Mouse (Mus musculus) right cerebral cortex, postnatal 14 days (tissue): ENCODE results near the gene Mcrip2.

Experiments
- DNase-seq: peaks from one replicate; pipeline ENCODE4 v3.0.0; 2022

Gene Mcrip2

DNA sequence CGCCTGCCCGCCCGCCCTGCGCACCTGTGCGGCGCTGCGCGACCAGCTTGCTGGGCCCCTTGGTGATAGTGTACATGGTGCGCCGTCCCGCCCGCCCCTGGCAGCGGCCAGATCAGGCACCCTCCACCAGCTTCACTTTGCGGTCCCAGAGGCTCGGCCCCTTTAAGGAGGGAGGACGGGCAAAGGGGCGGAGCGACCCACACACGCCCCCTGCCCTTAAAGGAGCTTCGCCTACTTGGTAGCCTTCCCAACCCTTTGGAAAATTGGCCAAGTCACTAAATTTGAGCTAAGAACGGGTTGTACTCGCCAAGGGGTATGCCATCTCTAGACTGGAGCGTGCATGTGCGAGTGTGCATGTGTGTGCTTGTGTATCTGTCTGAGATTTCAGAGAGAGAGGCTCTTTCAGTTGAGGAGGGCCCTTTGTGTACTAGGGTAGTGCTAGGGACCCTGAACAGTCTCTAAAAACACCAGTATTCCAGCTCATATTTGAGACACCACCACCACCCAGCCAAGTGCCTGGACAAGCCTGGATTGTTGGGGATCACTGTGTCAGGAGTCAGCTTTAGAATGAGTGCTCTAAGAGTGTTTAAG, at the start of gene Mcrip2:
Mcrip2 (minus strand) TSS at position 164 of the 591 bp plus-strand sequence.
- peak; percentile 72 for DNase-seq

DNA sequence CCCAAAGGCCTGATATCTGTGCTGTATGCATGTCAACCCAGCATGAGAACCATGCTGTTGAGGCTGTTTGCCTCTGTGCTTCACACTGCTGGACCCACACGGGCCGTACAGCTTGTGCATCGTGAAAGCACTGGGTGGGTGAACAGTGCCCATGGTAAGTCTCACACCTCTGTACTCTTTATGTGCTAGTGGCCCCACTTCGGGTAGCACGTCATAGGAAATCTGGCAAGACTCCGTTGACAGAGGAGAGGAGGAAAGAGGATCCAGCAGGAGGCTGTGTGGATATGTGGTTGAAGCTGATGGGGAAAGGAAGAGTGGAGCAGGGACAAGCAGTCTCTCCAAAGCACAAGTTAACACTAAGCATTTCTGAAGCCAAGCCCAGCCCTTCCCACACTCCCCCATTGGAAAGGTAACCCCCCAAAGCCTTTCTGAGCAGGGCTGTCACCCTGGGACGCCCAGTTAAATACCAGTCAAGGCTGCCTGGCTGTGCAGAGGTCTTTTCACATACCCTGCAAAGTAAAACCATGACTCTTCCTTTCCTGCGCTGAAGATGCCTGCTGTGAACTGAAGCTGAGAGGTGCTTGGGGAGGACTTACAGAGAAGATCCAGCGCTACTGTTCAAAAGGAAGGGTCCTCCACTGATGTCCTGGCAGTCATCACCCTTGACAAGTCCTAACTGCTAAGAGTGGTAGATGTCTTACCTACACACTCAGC, 49.6 kb upstream of the Mcrip2 start:
- DNase-seq = no peak

DNA sequence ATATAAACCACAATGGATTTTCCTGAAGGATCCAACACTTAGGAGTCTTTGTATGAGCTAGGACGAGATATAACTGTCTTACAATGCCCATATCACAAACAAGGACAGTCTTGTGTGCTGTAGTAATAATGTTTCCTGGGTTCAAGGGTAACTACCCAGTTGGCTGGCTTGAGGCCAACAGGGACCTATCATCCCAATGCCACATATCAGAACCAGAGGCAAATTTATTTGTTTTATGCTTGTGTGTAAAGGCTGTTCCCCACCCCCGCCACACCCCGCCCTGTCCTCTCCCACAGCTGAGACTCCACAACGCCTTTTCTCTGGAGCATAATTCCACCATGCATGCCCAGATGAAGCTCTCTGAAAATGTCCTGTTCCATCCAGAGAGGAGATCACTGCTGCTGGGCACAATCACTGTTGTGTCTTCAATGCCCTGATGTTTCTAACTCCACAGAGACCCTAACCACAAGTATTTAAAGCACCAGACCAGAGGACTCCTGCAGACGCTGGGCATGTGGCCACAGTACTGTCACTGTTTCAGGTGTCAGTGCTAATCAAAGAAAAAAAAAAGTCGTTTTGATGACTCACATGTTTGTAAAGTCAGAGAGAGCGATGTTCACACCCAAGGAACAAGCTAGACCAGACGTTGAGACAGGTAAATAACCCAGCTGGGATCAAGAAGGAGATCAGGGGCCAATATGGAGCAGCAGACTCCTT, 48.5 kb upstream of the Mcrip2 start:
- DNase-seq = no peak

DNA sequence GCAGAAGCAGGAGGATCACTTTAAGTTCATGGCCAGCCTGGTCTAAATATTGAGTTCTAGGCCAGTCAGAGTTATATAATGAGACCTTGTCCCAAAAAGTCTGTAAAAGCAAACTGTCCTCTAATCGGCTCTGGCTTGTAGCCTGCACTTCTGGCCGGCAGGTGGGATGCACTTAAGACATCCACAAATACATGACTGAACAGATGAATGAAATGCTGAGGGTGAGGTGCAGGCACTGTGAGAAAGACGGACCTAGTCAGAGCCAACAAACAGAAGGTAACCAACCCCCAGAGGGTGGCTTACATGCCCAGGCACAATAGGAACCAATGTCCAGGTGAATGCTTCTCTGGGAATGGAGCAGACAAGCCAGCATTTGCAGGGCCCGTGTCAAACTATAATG, 45.7 kb upstream of the Mcrip2 start:
- DNase-seq = no peak

- DNase-seq = no peak
These were observed 45.3 kb upstream of the Mcrip2 start for GRCm38 (mm10) chr17:25913877-25914275.

DNA sequence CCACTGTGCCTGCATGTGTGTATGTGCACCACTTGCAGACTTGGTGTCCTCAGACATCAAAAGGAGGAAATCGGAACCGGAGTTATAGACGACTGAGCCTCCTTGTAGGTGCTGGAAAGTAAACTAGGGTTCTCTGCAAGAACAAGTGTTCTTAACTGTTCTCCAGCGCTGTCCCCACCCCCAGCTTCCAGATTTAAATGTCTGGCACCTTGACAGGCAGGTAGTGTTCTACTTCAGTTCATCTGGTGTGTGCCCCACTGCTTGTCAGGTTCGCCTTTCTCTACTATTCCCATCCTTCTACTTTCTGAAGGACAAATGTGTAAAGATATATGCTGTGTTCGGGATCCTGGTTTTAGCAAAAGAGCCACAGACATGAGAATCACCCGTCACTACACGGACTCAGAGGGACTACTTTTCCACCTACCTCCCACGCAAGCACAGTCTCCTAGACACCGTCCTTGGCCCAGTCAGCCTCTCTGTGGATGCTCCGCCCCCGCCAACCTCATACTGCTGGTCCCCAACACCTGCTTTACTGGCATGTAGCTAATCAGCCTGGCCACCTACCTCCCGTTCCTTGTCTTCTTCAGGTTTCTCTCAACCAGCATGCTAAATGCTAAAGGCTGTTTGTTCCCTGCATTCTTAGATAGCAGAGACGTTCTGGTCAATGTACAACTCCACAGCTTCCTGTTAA, 44.8 kb upstream of the Mcrip2 start:
- peak; percentile 47 for DNase-seq

DNA sequence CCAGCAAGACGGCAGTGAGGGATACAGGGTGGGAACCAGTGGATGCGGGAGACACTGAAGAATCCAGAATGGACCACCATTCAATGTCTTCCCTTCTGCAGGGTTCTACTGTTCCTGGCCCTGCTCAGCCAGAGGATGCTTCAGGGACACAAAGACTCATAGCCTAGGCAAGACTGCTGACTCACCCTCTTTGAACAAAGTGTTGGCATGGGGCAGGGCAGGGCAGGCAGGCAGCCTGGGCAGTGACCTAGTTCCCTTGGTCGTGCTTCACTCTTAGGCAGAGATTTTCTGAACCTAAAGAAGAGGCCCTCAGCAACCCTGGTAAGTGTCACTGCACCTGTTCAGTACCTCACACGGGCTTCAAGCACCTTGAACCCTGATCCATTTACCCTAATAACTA, 43.3 kb upstream of the Mcrip2 start:
- DNase-seq = no peak

- no peak for DNase-seq
These were observed 39.1 kb upstream of the Mcrip2 start for GRCm38 (mm10) chr17:25907640-25908039.

DNA sequence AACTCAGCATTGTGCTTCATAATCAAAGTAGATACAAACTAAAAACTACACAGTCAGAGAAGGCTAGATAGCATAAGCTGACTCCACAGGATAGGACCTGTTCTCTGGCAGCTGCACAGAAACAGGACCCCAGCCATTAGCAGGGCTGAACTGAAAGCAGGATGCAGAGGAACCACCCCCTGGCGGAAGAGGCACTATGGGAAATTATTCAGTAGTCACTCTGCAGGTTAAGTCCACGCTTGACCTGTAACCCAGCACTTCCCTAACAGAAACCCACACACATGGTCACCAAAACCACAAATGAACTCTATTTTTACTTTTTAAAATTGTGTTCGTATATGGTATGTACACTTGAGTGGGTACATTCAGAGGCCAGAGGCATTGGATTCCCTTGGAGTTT, 34.5 kb upstream of the Mcrip2 start:
- no peak for DNase-seq

DNA sequence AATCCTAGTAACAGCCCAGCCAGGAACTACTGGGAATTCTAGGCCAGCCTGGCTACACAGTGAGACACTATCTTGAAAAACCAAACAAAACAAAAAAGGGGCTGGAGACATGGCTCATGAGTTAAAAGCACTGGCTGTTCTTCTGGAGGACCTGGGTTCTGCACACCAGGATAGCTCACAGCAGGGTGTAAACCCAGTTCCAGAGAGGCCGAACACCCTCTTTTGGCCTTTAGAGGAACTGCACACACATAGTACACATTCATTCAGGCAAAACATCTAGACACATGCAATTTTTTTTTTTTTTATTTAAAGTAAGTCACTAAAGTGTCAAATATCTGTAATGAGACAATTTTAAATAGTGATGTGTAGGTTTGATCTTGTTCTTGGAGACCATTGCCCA, 31.6 kb upstream of the Mcrip2 start:
- DNase-seq = no peak

DNA sequence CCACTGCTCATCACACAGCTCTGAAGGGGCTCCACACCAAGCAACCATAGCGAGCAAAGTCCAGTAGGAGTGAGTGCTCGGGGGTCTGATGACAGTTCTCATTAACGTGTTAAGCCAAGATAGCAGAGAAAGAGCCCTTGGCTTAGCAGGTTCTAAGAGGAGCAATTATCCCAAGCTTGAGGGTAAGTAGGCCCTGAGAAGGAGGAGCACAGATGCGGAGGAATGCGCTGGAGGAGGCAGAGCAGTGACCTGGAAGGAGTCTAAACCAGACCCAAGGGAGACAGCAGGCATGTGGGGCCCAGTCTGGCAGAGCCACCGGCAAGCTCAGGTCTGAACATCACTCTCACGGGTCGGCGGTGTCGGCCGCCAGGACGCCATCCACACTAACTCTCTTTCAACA, 27.3 kb upstream of the Mcrip2 start:
- no peak for DNase-seq

GRCm38 (mm10) chr17:25895415-25895814, 26.9 kb upstream of the Mcrip2 start:
- DNase-seq = no peak

DNA sequence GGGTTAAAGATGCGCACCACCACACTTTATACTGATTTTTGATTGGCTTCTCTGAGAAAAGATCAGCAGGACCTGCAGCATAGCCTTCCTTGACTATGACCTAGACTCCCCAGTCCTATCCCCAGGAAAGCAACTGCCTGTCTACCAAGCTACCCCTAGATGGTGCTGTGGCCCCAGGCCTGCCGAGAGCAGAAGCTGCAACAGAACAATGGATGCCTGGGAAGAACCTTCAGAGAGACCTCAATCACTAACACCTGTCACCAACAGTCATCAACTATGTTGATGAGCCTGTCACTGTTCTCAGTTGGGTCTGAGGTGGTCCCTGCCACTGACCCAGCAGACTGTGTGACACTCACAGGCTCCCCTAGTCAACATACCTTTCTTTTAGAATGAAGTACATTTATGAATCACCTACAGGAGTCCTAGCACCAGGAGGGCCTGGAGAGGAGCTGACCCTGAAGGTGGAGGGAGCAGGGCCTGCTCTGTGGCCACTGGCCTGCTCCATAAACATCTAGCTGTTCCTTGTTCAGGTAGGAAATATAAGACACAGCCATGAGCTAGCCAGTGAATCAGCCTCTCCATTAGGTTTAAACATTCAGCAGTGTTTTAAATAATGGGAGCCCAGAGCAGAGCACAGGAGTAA, 25.5 kb upstream of the Mcrip2 start:
- peak; percentile 61 for DNase-seq

DNA sequence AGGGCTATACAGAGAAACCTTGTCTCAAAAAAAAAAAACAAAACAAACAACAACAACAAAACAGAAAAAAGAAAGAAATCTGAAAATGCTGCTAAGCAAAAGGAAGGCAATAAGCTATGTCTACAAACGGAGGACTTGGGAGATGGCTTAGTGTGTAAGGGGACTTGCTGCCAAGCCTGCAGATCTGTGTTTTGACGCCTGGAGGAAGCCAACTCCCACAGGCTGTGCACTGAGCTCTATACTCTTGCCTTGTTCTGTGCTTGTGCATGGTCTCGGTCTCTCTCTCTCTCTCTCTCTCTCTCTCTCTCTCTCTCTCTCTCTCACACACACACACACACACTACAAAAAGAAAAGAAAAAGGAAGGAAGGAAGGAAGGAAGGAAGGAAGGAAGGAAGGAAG, 20.3 kb upstream of the Mcrip2 start:
- DNase-seq = no peak

DNA sequence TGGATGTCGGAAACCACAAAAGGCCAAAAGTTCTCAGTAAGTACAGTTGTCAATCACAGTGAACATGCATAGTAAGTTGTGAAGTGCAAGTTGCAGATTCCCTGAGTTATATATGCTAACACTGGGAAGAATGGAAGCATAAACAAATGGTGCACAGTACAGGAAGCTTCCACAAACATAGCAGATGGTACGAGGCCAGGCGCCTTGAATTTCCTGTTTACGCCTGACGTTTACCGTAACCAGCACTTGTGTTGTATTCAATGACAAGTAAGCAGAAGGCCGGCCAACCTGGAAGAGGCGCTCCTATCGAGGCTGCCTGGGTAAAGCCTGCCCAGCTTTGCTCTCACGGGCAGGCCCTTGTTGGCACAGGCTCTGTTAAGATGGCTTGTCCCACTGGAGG, 18.9 kb upstream of the Mcrip2 start:
- DNase-seq = no peak

GRCm38 (mm10) chr17:25886806-25887205, 18.2 kb upstream of the Mcrip2 start:
- DNase-seq = no peak

GRCm38 (mm10) chr17:25885636-25886035, 17.1 kb upstream of the Mcrip2 start:
- no peak for DNase-seq

DNA sequence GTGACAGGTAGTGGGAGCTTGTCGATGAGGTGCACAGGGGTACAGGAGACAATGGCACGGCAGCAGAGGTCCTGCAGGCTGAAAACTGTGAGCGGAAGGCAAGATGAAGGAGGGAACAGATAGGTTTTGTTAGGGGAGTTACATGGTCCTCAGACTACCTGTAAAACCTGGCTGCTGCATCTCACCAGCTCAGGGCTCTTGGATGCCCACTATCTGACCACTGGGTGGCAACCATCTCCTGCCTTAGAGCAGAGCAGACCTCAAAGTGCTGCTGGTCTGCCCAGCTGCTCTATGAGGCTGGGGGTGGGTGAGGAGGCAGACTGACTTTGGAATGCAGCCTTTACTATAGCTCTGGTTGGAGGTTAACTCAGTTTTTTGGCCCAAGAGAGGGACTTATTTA, 15.3 kb upstream of the Mcrip2 start:
- DNase-seq = no peak

DNA sequence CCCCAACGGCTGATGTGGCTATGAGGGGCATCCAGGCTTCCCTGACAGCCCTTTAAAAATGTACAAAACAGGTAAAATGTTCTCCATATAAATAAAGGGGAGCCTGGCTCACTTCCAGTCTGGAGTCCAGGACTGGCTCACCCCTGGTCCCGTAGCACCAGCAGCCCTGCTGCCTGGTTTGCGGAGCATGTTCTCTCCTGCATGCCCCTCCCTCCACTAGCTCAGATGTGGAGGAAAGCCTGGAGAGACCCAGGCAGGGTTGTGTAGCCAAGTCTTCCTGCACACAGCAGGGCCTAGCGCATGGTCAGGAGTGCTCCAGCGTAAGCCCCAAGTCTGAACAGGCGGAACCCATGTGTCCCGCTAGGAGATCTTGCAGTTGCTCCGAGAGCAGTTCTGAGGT, 14.7 kb upstream of the Mcrip2 start:
- DNase-seq = no peak

DNA sequence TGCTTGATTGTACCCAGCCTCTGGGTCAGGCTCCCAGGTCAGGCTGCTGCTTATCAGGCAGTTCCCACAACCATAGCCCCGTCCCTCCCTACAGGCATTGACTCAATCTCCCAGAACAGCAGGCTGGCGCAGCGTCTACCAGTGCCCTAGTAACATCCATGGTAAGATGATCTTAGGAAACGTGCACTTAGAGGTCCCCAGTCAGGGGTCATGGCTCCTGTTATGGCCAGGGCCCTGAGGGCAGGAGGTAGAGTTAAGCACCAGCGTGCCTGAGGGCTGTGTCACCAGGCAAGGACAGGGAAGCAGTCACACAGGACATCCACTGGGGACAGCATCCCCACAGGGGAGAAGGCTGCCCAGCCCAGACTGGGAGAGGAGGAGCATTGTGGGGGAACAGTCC, 13.7 kb upstream of the Mcrip2 start:
- DNase-seq = no peak

GRCm38 (mm10) chr17:25881691-25882090, 13.1 kb upstream of the Mcrip2 start:
- DNase-seq = no peak

DNA sequence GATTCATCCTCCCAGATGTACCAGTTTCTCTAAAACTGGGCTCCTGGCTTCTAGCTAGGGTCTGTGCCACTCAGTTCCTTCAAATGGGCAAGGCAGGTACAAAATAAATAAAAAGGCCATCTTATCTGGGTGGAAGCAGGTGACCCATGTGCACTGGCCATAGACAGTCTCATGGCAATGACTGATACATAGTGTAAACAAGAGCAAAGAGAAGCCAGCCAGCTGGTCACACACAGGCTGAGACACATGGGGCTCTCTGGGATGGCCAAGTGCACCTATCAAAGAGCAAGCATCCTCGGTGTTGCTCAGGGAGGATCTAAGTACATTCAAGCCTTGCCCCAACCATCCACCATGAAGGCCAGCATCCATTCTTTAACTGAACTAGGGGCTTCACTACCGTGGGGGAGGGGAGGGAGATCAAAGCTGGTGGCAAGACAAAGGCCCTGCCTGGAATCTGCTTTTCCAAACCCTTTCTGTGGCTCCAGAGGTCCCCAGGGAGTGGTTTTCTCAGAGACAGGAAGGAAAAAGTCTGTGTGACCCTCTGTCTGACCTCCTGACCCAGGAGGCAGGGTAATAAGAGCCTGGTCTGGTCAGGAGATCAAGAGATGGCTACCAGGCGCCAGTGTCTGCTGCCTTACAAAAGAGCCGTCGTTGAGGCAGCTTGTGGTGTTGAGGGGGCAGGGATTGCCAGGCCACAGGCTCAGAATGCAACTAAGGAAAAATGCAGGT, 12.5 kb upstream of the Mcrip2 start:
- no peak for DNase-seq
